Mouse (Mus musculus): ENCODE results near the gene Syt7. TPM values are rescaled to one million over a fixed set of nuclear protein-coding genes. Genes with fewer than 3 reads are reported as not detected.

Syt7 gene
- polyA plus RNA-seq, 1 experiment from 2014 or later = 1.2 TPM

- Histone ChIP-seq H3K27ac (ENCODE audit: low read length) (no peak overlapping the region), H3K9ac (replicated peaks; ENCODE audit: low read depth, low read length) (no peak overlapping the region), H3K4me3 (ENCODE audit: low read depth, low read length) (no peak overlapping the region), H3K9me3 (ENCODE audit: control insufficient read depth, low read depth, low read length) (no peaks in the 10 kb centered on the region), H3K36me3 (ENCODE audit: control insufficient read depth, insufficient read depth, low read length) (no peaks in the 10 kb centered on the region), H3K4me2 (replicated peaks; ENCODE audit: low read depth, low read length) (no peak overlapping the region), H3K4me1 (ENCODE audit: control insufficient read depth, insufficient read depth, low read length) (peaks cover 8% of the 10 kb centered on the region; the same call in 1 of the 2 replicates), H3K27me3 (ENCODE audit: control insufficient read depth, insufficient read depth, low read length) (peaks cover 6% of the 10 kb centered on the region; the same call in 1 of the 2 replicates)
- WGBS = 20% methylated on average over 3 of the region's 3 CpGs
- no peak for ATAC-seq (ENCODE audit: insufficient number of reproducible peaks, insufficient read depth, low FRiP score, low read depth)
Measured at GRCm38 (mm10) chr19:10391995-10392394, 3.1 kb downstream of the Syt7 start.

- no peak overlapping the region for H3K4me3 ChIP-seq (ENCODE audit: low read depth, low read length)
- no peak for ATAC-seq (ENCODE audit: insufficient number of reproducible peaks, insufficient read depth, low FRiP score, low read depth)
- H3K9me3 ChIP-seq (ENCODE audit: control insufficient read depth, low read depth, low read length) = no peaks in the 10 kb centered on the region
- peaks cover 3% of the 10 kb centered on the region; the same call in 1 of the 2 replicates for H3K27me3 ChIP-seq (ENCODE audit: control insufficient read depth, insufficient read depth, low read length)
- no peak overlapping the region for H3K27ac ChIP-seq (ENCODE audit: low read length)
- H3K4me2 ChIP-seq (replicated peaks; ENCODE audit: low read depth, low read length) = no peak overlapping the region
- 91% methylated on average over 6 of the region's 6 CpGs for WGBS
- H3K4me1 ChIP-seq (ENCODE audit: control insufficient read depth, insufficient read depth, low read length) = peaks cover 8% of the 10 kb centered on the region; the same call in 1 of the 2 replicates
- no peak overlapping the region for H3K9ac ChIP-seq (replicated peaks; ENCODE audit: low read depth, low read length)
- H3K36me3 ChIP-seq (ENCODE audit: control insufficient read depth, insufficient read depth, low read length) = no peaks in the 10 kb centered on the region
Measured at GRCm38 (mm10) chr19:10393471-10393870, 4.6 kb downstream of the Syt7 start.

- H3K36me3 ChIP-seq (ENCODE audit: control insufficient read depth, insufficient read depth, low read length) = no peaks in the 10 kb centered on the region
- no peak overlapping the region for H3K27ac ChIP-seq (ENCODE audit: low read length)
- H3K4me2 ChIP-seq (replicated peaks; ENCODE audit: low read depth, low read length) = no peak overlapping the region
- 72% methylated on average over 15 of the region's 15 CpGs for WGBS
- H3K4me3 ChIP-seq (ENCODE audit: low read depth, low read length) = no peak overlapping the region
- H3K4me1 ChIP-seq (ENCODE audit: control insufficient read depth, insufficient read depth, low read length) = peaks cover 8% of the 10 kb centered on the region; the same call in 1 of the 2 replicates
- ATAC-seq (ENCODE audit: insufficient number of reproducible peaks, insufficient read depth, low FRiP score, low read depth) = no peak
- no peak overlapping the region for H3K9ac ChIP-seq (replicated peaks; ENCODE audit: low read depth, low read length)
- H3K9me3 ChIP-seq (ENCODE audit: control insufficient read depth, low read depth, low read length) = no peaks in the 10 kb centered on the region
- H3K27me3 ChIP-seq (ENCODE audit: control insufficient read depth, insufficient read depth, low read length) = peaks cover 3% of the 10 kb centered on the region; the same call in 1 of the 2 replicates
Measured at GRCm38 (mm10) chr19:10393874-10394500, 5.1 kb downstream of the Syt7 start.

GRCm38 (mm10) chr19:10395174-10395573, 6.3 kb downstream of the Syt7 start:
- Histone ChIP-seq H3K4me2 (replicated peaks; ENCODE audit: low read depth, low read length) (no peak overlapping the region), H3K27me3 (ENCODE audit: control insufficient read depth, insufficient read depth, low read length) (peaks cover under 1% of the 10 kb centered on the region; the same call in 1 of the 2 replicates), H3K4me1 (ENCODE audit: control insufficient read depth, insufficient read depth, low read length) (no peaks in the 10 kb centered on the region), H3K27ac (ENCODE audit: low read length) (no peak overlapping the region), H3K36me3 (ENCODE audit: control insufficient read depth, insufficient read depth, low read length) (no peaks in the 10 kb centered on the region), H3K9ac (replicated peaks; ENCODE audit: low read depth, low read length) (no peak overlapping the region), H3K9me3 (ENCODE audit: control insufficient read depth, low read depth, low read length) (no peaks in the 10 kb centered on the region), H3K4me3 (ENCODE audit: low read depth, low read length) (no peak overlapping the region)
- no peak for ATAC-seq (ENCODE audit: insufficient number of reproducible peaks, insufficient read depth, low FRiP score, low read depth)
- WGBS = 31% methylated on average over 8 of the region's 8 CpGs

GRCm38 (mm10) chr19:10396962-10397361, 8.1 kb downstream of the Syt7 start:
- H3K9ac ChIP-seq (replicated peaks; ENCODE audit: low read depth, low read length) = no peak overlapping the region
- H3K4me1 ChIP-seq (ENCODE audit: control insufficient read depth, insufficient read depth, low read length) = no peaks in the 10 kb centered on the region
- H3K27ac ChIP-seq (ENCODE audit: low read length) = no peak overlapping the region
- 65% methylated on average over 2 of the region's 2 CpGs for WGBS
- no peaks in the 10 kb centered on the region for H3K36me3 ChIP-seq (ENCODE audit: control insufficient read depth, insufficient read depth, low read length)
- H3K4me2 ChIP-seq (replicated peaks; ENCODE audit: low read depth, low read length) = no peak overlapping the region
- ATAC-seq (ENCODE audit: insufficient number of reproducible peaks, insufficient read depth, low FRiP score, low read depth) = no peak
- no peaks in the 10 kb centered on the region for H3K9me3 ChIP-seq (ENCODE audit: control insufficient read depth, low read depth, low read length)
- no peaks in the 10 kb centered on the region for H3K27me3 ChIP-seq (ENCODE audit: control insufficient read depth, insufficient read depth, low read length)
- H3K4me3 ChIP-seq (ENCODE audit: low read depth, low read length) = no peak overlapping the region

GRCm38 (mm10) chr19:10397479-10398153, 8.7 kb downstream of the Syt7 start:
- no peak for ATAC-seq (ENCODE audit: insufficient number of reproducible peaks, insufficient read depth, low FRiP score, low read depth)
- H3K4me3 ChIP-seq (ENCODE audit: low read depth, low read length) = no peak overlapping the region
- H3K4me2 ChIP-seq (replicated peaks; ENCODE audit: low read depth, low read length) = no peak overlapping the region
- H3K4me1 ChIP-seq (ENCODE audit: control insufficient read depth, insufficient read depth, low read length) = no peaks in the 10 kb centered on the region
- H3K9ac ChIP-seq (replicated peaks; ENCODE audit: low read depth, low read length) = no peak overlapping the region
- 50% methylated on average over 8 of the region's 8 CpGs for WGBS
- no peaks in the 10 kb centered on the region for H3K36me3 ChIP-seq (ENCODE audit: control insufficient read depth, insufficient read depth, low read length)
- no peak overlapping the region for H3K27ac ChIP-seq (ENCODE audit: low read length)
- no peaks in the 10 kb centered on the region for H3K9me3 ChIP-seq (ENCODE audit: control insufficient read depth, low read depth, low read length)
- no peaks in the 10 kb centered on the region for H3K27me3 ChIP-seq (ENCODE audit: control insufficient read depth, insufficient read depth, low read length)

- Histone ChIP-seq H3K9ac (replicated peaks; ENCODE audit: low read depth, low read length) (no peak overlapping the region), H3K9me3 (ENCODE audit: control insufficient read depth, low read depth, low read length) (no peaks in the 10 kb centered on the region), H3K27me3 (ENCODE audit: control insufficient read depth, insufficient read depth, low read length) (no peaks in the 10 kb centered on the region), H3K36me3 (ENCODE audit: control insufficient read depth, insufficient read depth, low read length) (no peaks in the 10 kb centered on the region), H3K4me3 (ENCODE audit: low read depth, low read length) (no peak overlapping the region), H3K4me1 (ENCODE audit: control insufficient read depth, insufficient read depth, low read length) (no peaks in the 10 kb centered on the region), H3K27ac (ENCODE audit: low read length) (no peak overlapping the region), H3K4me2 (replicated peaks; ENCODE audit: low read depth, low read length) (no peak overlapping the region)
- 62% methylated on average over 6 of the region's 6 CpGs for WGBS
- ATAC-seq (ENCODE audit: insufficient number of reproducible peaks, insufficient read depth, low FRiP score, low read depth) = no peak
Measured at GRCm38 (mm10) chr19:10398296-10398695, 9.4 kb downstream of the Syt7 start.

- peak; percentile 60; the same call in 1 of the 2 replicates for ATAC-seq (ENCODE audit: insufficient number of reproducible peaks, insufficient read depth, low FRiP score, low read depth)
- no peaks in the 10 kb centered on the region for H3K36me3 ChIP-seq (ENCODE audit: control insufficient read depth, insufficient read depth, low read length)
- no peak overlapping the region for H3K4me3 ChIP-seq (ENCODE audit: low read depth, low read length)
- no peak overlapping the region for H3K4me2 ChIP-seq (replicated peaks; ENCODE audit: low read depth, low read length)
- H3K27ac ChIP-seq (ENCODE audit: low read length) = no peak overlapping the region
- H3K9ac ChIP-seq (replicated peaks; ENCODE audit: low read depth, low read length) = no peak overlapping the region
- H3K4me1 ChIP-seq (ENCODE audit: control insufficient read depth, insufficient read depth, low read length) = no peaks in the 10 kb centered on the region
- 22% methylated on average over 16 of the region's 16 CpGs for WGBS
- H3K27me3 ChIP-seq (ENCODE audit: control insufficient read depth, insufficient read depth, low read length) = no peaks in the 10 kb centered on the region
- no peaks in the 10 kb centered on the region for H3K9me3 ChIP-seq (ENCODE audit: control insufficient read depth, low read depth, low read length)
Measured at GRCm38 (mm10) chr19:10402771-10403494, 14.0 kb downstream of the Syt7 start.

Measured in stomach, embryonic 14.5 days (tissue).